Mouse (Mus musculus) hindbrain, embryonic 13.5 days (tissue): ENCODE measurements around the gene Map2k5. TPM values are rescaled to one million over a fixed set of nuclear protein-coding genes. Genes with fewer than 3 reads are reported as not detected.
A peak's percentile ranks its signal among the peaks of the same experiment; 100 is the strongest.

ENCODE experiments used
- ATAC-seq: fragments of 200-750 bp; cut with Nextera tagmentation; 2 replicates; pipeline ENCODE4 v1.8.0; 2017; ENCODE audit warnings: moderate TSS enrichment; ENCODE audit not compliant: low FRiP score
- H3K27ac ChIP-seq: fragments of 300-500 bp; sonication (generic); 2 replicates; pipeline ENCODE4 v1.5.1; 2015; ENCODE audit warnings: inconsistent platforms, mild to moderate bottlenecking, moderate library complexity
- H3K27me3 ChIP-seq: fragments of 300-500 bp; sonication (generic); 2 replicates; pipeline ENCODE4 v1.6.1; 2015; ENCODE audit warnings: mild to moderate bottlenecking, inconsistent platforms
- H3K36me3 ChIP-seq: fragments of 300-500 bp; sonication (generic); 2 replicates; pipeline ENCODE4 v1.6.1; 2015; ENCODE audit warnings: mild to moderate bottlenecking, inconsistent platforms
- H3K4me1 ChIP-seq: fragments of 300-500 bp; sonication (generic); replicated peaks from 2 replicates; pipeline ENCODE4 v1.6.1; 2015; ENCODE audit warnings: inconsistent platforms
- H3K4me2 ChIP-seq: fragments of 300-500 bp; sonication (generic); 2 replicates; pipeline ENCODE4 v1.6.1; 2015; ENCODE audit warnings: inconsistent platforms, mild to moderate bottlenecking, moderate library complexity
- H3K4me3 ChIP-seq: fragments of 300-500 bp; sonication (generic); 2 replicates; pipeline ENCODE4 v1.5.1; 2015; ENCODE audit warnings: mild to moderate bottlenecking, inconsistent platforms
- H3K9ac ChIP-seq: fragments of 300-500 bp; sonication (generic); 2 replicates; pipeline ENCODE4 v1.6.1; 2015; ENCODE audit warnings: mild to moderate bottlenecking, inconsistent platforms
- H3K9me3 ChIP-seq: fragments of 300-500 bp; sonication (generic); 2 replicates; pipeline ENCODE4 v1.6.1; 2016; ENCODE audit warnings: inconsistent platforms
- WGBS: fragments of 180-500 bp; shearing (Covaris S2); methylation state at CpG from one replicate; pipeline ENCODE4 v1.1.7; 2015; 5-methylcytosine and 5-hydroxymethylcytosine counted together
- polyA plus RNA-seq: library from polyadenylated mRNA; unstranded; fragments of >200 nt; fragmentation: Nextera tagmentation; extraction: Ambion mirVana; gene quantifications from 2 replicates; pipeline ENCODE4 v1.2.1, GENCODE M21; 2015

Gene Map2k5
- polyA plus RNA-seq, 1 experiment from 2014 or later, result 37.4 TPM

DNA sequence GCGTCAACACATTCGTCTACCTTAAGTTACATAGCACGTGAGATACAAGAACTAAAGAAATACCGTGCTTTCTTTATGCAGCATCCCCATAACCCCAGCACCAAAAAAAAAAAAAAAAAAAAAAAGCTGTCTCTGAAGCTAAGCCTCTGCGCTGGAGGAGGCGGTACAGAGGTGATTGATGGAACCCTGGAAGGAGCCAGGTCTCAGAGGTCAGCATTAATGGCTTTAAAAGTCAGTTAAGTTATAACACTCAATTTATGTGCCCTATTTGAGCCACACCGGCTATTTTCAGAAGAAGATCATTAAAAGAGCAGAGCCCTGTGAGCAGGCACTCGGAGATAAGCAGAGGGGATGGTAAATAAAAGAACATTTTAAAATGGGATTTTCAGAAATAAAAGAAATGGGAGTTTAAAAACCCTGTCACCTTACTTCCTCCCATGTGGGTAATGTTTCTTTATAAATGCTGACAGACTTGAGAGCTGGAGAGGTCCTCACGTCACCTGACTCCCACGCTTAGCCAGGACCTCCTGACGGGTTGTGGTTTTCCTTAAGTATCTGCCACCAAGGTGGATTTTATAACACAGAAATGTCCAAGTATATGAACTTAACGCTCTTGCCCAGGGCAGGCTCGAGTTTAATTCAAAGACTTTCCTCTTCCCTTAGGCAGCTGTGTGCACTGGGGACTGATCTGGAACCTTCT, 83.8 kb downstream of the Map2k5 start:
- Histone ChIP-seq H3K4me2 (no peak overlapping the region), H3K36me3 (no peaks in the 10 kb centered on the region; the same call in 1 of the 2 replicates), H3K4me3 (no peak overlapping the region), H3K9me3 (no peaks in the 10 kb centered on the region), H3K27me3 (no peaks in the 10 kb centered on the region), H3K9ac (no peak overlapping the region), H3K27ac (no peak overlapping the region), H3K4me1 (peaks cover 27% of the 10 kb centered on the region)
- 38% methylated on average over 13 of the region's 13 CpGs for WGBS
- no peak for ATAC-seq

DNA sequence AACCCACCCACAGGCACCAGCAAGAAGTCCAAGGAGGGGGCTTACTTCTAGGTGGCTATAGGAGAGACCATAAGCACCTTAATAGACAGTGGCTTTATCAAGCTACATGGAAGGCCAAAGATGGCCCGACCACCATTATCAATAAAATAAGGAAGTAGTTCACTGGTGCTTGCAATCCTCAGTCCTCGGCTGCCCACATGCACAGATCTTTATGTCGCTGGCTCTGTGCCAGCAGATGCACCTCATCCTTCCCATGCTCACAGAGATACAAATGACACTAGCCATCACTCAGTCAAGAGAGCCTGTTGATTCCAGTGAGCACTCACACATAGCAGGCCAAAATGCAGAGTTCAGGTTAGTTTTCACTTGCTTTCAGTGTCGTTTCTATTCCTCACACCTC, 89.0 kb downstream of the Map2k5 start:
- Histone ChIP-seq H3K27ac (no peak overlapping the region), H3K9me3 (no peaks in the 10 kb centered on the region), H3K9ac (no peak overlapping the region), H3K4me2 (no peak overlapping the region), H3K27me3 (no peaks in the 10 kb centered on the region), H3K36me3 (no peaks in the 10 kb centered on the region), H3K4me3 (no peak overlapping the region), H3K4me1 (peaks cover 17% of the 10 kb centered on the region)
- no peak for ATAC-seq
- WGBS, result 91% methylated on average over 4 of the region's 4 CpGs

DNA sequence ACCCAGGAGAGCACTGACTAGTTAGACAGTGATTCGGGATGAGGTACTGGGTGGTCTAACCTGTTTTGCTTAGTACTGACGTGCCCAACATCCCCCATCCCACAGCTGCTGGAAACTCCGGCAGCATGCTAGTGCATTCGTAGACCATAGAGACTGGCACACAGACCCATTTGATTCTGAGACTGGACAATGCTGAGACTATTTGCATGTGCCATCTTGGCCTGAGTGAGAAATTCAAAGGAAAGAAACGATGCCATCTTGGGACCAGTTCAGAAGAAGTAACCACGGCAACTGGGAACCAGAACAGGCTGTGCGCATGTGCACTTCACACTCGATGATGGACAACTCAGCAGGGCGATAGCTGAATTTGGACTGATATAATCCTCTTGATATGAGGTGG, 93.3 kb downstream of the Map2k5 start:
- Histone ChIP-seq H3K9ac (no peak overlapping the region), H3K4me1 (peaks cover 15% of the 10 kb centered on the region), H3K4me3 (no peak overlapping the region), H3K9me3 (no peaks in the 10 kb centered on the region), H3K36me3 (peaks cover 9% of the 10 kb centered on the region; the same call in 1 of the 2 replicates), H3K27me3 (no peaks in the 10 kb centered on the region), H3K27ac (no peak overlapping the region), H3K4me2 (no peak overlapping the region)
- 71% methylated on average over 9 of the region's 9 CpGs for WGBS
- no peak; the same call in 1 of the 2 replicates for ATAC-seq

DNA sequence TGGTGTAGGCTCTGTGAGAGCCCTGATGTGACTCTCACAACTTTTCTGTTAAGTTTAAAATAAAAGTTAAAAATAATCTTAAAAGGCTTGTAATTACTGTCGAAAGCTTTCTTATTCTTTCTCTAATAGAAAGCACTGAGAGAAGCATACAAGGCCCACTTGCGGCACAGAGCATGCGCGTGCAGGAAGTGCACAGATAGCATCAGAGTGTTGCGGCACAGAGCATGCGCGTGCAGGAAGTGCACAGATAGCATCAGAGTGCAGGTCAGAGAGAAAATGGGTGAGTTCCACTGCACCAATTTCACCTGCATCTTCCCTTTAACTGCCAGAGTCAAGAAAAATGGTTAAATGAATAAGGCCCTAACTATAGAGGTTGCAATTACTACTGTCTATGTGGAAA, 95.7 kb downstream of the Map2k5 start:
- Histone ChIP-seq H3K4me3 (no peak overlapping the region), H3K4me1 (peaks cover 15% of the 10 kb centered on the region), H3K27me3 (no peaks in the 10 kb centered on the region), H3K4me2 (no peak overlapping the region), H3K9ac (no peak overlapping the region), H3K9me3 (no peaks in the 10 kb centered on the region), H3K27ac (no peak overlapping the region), H3K36me3 (peaks cover 9% of the 10 kb centered on the region; the same call in 1 of the 2 replicates)
- 93% methylated on average over 7 of the region's 7 CpGs for WGBS
- ATAC-seq, result no peak

DNA sequence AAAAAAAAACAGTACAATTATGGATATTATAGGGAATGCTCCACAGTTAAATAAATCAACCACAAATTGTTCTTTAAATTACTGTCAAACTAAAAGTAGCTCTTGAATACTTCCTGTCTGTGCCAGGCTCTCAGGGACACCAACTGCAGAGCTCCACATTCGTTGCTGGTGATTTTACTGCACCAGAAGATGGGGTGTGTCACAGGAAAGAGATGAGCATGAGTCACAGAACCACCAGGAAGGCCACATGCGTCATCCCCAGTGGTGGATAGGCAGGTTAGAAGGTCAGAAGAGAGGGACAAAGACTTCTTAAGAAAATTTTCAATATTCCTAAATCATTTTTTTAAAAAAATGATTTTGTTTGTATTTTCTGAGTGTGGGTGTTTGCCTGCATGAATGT, 96.6 kb downstream of the Map2k5 start:
- H3K9ac ChIP-seq, result no peak overlapping the region
- no peak overlapping the region for H3K4me2 ChIP-seq
- peaks cover 9% of the 10 kb centered on the region; the same call in 1 of the 2 replicates for H3K36me3 ChIP-seq
- H3K27ac ChIP-seq, result no peak overlapping the region
- H3K4me3 ChIP-seq, result no peak overlapping the region
- no peaks in the 10 kb centered on the region for H3K27me3 ChIP-seq
- peaks cover 15% of the 10 kb centered on the region for H3K4me1 ChIP-seq
- ATAC-seq, result no peak
- no peaks in the 10 kb centered on the region for H3K9me3 ChIP-seq
- WGBS, result 92% methylated on average over 2 of the region's 2 CpGs

DNA sequence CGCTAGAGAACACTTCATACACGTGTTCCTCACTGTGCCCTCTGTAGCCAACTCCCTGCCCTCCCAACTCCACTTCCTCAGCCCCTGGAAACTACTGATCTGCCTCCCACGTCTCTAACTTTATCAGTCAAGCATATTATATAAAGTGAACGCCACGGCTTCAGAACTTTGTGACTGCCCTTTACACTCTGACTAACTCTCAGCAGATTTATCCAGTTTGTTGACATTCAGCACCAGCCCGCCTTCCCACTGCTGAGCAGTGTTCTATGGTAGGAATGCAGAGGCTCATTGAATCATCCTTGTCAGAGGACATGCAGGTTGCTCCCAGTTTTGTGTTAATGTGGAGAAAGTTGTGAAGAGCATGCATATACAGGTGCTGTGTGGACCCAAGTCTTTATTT, 103.9 kb downstream of the Map2k5 start:
- 94% methylated on average over 6 of the region's 6 CpGs for WGBS
- no peak for ATAC-seq
- Histone ChIP-seq H3K27me3 (no peaks in the 10 kb centered on the region), H3K4me3 (no peak overlapping the region), H3K9ac (no peak overlapping the region), H3K36me3 (peaks cover 10% of the 10 kb centered on the region; the same call in 1 of the 2 replicates), H3K27ac (no peak overlapping the region), H3K4me2 (no peak overlapping the region), H3K9me3 (no peaks in the 10 kb centered on the region), H3K4me1 (peaks cover 18% of the 10 kb centered on the region)

DNA sequence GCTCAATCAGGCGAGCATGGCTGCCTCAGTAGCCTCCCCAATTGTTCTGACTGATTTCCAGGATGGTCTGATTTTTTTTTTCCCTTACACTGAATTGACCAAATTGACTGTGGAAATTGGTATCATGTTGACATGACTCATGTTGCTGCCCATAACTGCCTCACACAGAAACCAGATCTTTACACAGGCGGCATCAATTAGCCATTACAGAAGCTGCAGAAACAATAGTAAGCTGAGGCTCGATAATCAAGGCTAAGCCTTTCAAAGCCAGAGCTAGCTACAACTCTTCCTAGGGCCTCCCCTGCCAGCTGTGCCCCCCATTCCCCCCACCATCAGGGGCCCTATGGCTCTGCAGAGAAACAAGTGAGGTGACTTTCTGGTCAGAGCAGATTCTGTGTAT, 107.9 kb downstream of the Map2k5 start:
- 34% methylated on average over 3 of the region's 3 CpGs for WGBS
- no peaks in the 10 kb centered on the region for H3K9me3 ChIP-seq
- H3K4me1 ChIP-seq, result peaks cover 18% of the 10 kb centered on the region

DNA sequence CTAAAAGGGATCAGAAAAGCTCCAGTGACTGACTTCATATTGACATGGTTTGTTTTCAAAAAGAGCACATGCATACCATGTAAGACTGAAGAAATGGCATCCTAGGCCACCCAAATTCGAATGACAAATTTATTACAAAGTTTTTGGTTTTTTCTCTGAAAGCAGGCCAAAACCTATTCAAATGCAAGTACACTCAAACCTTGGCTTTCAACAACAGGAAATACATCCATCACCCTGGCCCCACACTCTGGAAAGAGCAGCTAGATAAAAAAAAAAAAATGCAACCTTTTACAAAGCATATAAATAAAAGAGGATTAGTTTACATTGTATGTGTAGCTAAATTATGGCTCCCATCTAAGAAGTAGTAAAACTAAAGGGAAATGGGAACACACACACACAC, 114.5 kb downstream of the Map2k5 start:
- peaks cover 22% of the 10 kb centered on the region for H3K4me1 ChIP-seq
- 80% methylated on average over 1 of the region's 1 CpGs for WGBS
- H3K9me3 ChIP-seq, result no peaks in the 10 kb centered on the region
- H3K36me3 ChIP-seq, result peaks cover 3% of the 10 kb centered on the region; the same call in 1 of the 2 replicates
- no peak overlapping the region for H3K4me2 ChIP-seq
- no peak for ATAC-seq
- no peak overlapping the region for H3K27ac ChIP-seq
- H3K4me3 ChIP-seq, result no peak overlapping the region
- H3K27me3 ChIP-seq, result no peaks in the 10 kb centered on the region
- H3K9ac ChIP-seq, result no peak overlapping the region

More for the DNA sequence above, 107.9 kb downstream of the Map2k5 start:
- Histone ChIP-seq H3K4me2 (no peak overlapping the region), H3K27ac (no peak overlapping the region), H3K4me3 (no peak overlapping the region), H3K36me3 (peaks cover 10% of the 10 kb centered on the region; the same call in 1 of the 2 replicates), H3K27me3 (no peaks in the 10 kb centered on the region), H3K9ac (no peak overlapping the region)
- no peak for ATAC-seq

DNA sequence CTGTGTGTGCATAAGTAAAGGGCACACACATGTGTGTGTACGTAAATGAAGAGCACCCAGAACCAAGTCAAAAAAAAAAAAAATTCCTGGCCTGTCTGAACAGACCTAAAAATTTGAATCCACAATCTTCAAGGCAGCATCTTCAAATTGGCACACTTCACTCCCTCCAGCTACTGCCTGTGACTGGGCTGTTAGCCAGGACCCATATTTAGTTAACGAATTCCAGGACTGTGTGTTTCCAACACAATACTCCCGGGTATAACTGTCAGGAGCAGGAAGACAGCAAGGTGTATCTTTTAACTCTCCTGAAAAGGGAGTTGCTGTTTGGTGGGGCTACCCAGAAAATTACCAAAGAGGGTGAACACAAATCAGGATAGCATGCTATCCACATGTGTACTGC, 118.9 kb downstream of the Map2k5 start:
- peaks cover 3% of the 10 kb centered on the region; the same call in 1 of the 2 replicates for H3K36me3 ChIP-seq
- no peak overlapping the region for H3K27ac ChIP-seq
- H3K9me3 ChIP-seq, result no peaks in the 10 kb centered on the region
- no peak overlapping the region for H3K4me2 ChIP-seq
- H3K4me3 ChIP-seq, result no peak overlapping the region
- H3K27me3 ChIP-seq, result no peaks in the 10 kb centered on the region
- no peak overlapping the region for H3K9ac ChIP-seq
- WGBS, result 78% methylated on average over 3 of the region's 3 CpGs
- no peak for ATAC-seq
- peaks cover 23% of the 10 kb centered on the region for H3K4me1 ChIP-seq

DNA sequence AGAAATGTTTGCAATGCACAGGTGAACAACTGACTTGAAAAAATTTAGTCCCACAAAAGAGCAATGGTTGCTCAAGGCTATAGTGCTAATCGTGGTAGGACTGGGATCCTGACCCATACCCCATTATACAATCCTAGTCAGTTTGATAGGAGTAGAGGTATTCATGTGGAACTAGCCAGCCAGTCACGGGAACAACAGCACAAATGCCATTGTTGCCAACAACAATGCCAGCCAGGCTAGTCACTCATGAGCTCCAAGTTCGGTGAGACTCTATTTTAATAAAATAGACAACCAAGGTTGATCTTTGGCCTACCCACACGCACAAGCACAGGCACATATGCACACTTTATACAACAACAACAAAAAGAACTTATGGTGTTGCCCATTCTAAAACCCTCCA, 120.0 kb downstream of the Map2k5 start:
- H3K27me3 ChIP-seq, result no peaks in the 10 kb centered on the region

DNA sequence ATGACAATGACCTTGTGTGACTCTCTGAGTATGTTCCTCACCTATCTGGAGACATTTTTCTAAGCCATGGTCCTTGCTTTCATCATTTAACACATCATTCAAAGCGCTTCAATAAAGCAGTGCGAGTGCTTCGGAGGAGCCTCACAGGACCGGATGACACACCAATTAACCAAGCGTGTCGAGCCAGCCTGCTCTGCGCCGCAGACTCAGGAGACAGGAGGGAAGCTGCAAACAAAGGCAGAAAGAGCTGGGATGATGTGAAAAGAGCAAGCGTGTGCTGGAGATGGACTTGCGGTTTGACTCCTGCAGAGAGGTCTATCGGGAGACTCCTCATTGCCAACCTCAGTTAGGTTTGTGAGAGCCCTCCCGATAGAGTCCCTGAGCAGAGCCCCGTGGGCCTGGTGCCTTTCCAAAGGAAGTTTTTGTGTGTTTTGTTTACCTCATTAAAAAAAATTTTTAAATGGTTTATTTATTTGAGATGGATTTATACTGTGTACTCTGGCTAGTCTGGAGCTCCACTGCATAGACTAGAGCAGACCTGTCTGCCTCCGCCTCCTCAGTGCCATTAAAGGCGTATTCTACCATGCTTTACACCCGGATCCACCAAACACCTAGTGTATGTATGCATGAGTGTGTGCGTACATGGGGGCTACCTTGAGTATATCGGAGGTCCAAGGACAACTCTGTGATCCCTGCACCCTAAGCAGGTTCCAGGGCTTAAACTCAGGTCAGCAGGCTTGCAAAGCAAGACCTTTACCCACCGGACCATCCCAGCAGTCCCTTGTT, 126.7 kb downstream of the Map2k5 start:
- H3K27me3 ChIP-seq, result no peaks in the 10 kb centered on the region
- no peak for ATAC-seq
- WGBS, result 46% methylated on average over 19 of the region's 19 CpGs
- H3K36me3 ChIP-seq, result no peaks in the 10 kb centered on the region
- no peak overlapping the region for H3K9ac ChIP-seq
- H3K4me3 ChIP-seq, result no peak overlapping the region
- no peaks in the 10 kb centered on the region for H3K9me3 ChIP-seq
- peak overlapping the region; percentile 80 for H3K27ac ChIP-seq
- H3K4me1 ChIP-seq, result peaks cover 24% of the 10 kb centered on the region
- H3K4me2 ChIP-seq, result no peak overlapping the region

More for the DNA sequence above, 120.0 kb downstream of the Map2k5 start:
- Histone ChIP-seq H3K36me3 (peaks cover 3% of the 10 kb centered on the region; the same call in 1 of the 2 replicates), H3K9ac (no peak overlapping the region), H3K9me3 (no peaks in the 10 kb centered on the region), H3K27ac (no peak overlapping the region), H3K4me3 (no peak overlapping the region), H3K4me2 (no peak overlapping the region), H3K4me1 (peaks cover 21% of the 10 kb centered on the region)
- WGBS, result 48% methylated on average over 4 of the region's 4 CpGs
- no peak for ATAC-seq

DNA sequence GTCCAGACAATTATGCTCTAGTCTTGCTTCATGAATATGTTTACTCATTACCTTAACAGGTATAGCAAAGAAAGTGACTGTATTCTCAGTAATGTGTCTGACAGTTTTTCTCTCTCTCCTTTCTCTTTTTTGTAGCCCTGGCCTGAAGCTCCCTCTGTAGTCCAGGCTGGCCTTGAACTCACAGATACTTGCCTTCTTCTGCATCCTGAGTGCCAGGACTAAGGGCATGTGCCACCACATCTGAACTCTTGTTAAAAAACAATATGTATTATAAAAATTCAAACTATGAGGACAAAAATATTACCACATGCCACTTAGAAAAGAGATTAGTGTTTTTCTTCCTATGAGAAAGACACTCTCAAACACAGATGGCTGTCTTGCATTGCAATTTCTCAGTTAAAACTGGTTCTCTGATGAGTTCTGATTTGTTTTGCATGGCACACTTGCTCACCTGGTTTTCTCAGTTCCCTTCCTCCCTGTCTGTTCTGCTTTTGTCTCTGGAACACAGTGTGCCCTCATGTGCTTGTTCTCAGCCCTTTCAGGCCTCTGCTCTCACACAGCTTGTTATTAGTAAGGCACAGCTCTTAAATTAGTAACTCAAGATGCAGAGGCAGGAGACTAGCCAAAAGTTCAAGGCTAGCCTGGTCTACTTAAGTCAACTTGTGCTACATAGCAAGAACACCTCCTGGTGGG, 129.5 kb downstream of the Map2k5 start:
- Histone ChIP-seq H3K36me3 (0 out of 2 replicates have a peak, but pooled peaks cover 10% of the 10 kb centered on the region), H3K4me3 (no peak overlapping the region), H3K4me2 (no peak overlapping the region), H3K9ac (no peak overlapping the region), H3K27me3 (no peaks in the 10 kb centered on the region), H3K9me3 (no peaks in the 10 kb centered on the region), H3K27ac (no peak overlapping the region), H3K4me1 (peaks cover 24% of the 10 kb centered on the region)
- no peak for ATAC-seq
